Mouse (Mus musculus): ENCODE results near the gene Ssmem1.

- TF ChIP-seq CTCF (IDR thresholded peaks at IDR 0.05) = no peak
- TF ChIP-seq EP300 (IDR thresholded peaks at IDR 0.05; ENCODE audit: insufficient read depth, low read depth, low read length) = no peak
Measured at GRCm38 (mm10) chr6:30477210-30477714, 32.4 kb upstream of the Ssmem1 start.
